Mouse (Mus musculus): ENCODE data around the gene Tmem141.

DNA sequence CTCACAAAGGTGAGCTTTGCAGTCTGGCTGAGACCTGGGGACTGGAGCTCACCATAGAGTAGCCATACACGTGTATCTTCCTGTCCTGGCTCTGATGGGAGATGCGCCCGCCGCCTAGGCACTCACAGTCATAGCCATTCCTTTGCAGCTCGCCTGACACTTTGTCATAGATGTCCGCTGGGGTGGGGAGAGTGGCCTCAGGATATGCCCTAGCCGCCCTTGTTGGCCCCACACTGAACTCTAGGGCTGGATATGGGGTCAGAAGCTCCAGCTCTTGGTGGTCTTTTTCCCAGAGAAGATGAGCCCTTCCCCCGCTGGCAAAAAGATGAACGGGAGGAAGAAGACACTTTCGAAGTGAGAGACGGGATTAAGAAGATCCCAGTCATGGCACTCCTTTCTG, 47.7 kb downstream of the Tmem141 start:
- TF ChIP-seq POLR2A (IDR thresholded peaks at IDR 0.05; ENCODE audit: low read depth, low read length), result no peak
- TF ChIP-seq CTCF (IDR thresholded peaks at IDR 0.05; ENCODE audit: borderline replicate concordance, insufficient read depth, low read length), result no peak

Measured in embryonic fibroblast, embryonic 13.5 days (primary cell).